Mouse (Mus musculus): ENCODE results near the gene Prrc2b.

GRCm38 (mm10) chr2:32121150-32121549 lies 29.7 kb upstream of the Prrc2b start:
- TF ChIP-seq CTCF (IDR thresholded peaks at IDR 0.05; ENCODE audit: low read depth) (no peak), EP300 (IDR thresholded peaks at IDR 0.05; ENCODE audit: low read depth) (no peak)
